Mouse (Mus musculus) limb, embryonic 13.5 days (tissue): ENCODE results near the gene H2-M2. TPM values are rescaled to one million over a fixed set of nuclear protein-coding genes. Genes with fewer than 3 reads are reported as not detected.
"Not testable (repeated sequence)": the region's sequence is repeated elsewhere in the genome, so short reads cannot be mapped to it uniquely, and the experiment has no call there.

ENCODE experiments used
- ATAC-seq: fragments of 200-750 bp; cut with Nextera tagmentation; 2 replicates; pipeline ENCODE4 v1.8.0; 2017; ENCODE audit warnings: low read depth, moderate number of reproducible peaks, moderate TSS enrichment; ENCODE audit not compliant: low FRiP score
- H3K27ac ChIP-seq: fragments of 300-500 bp; sonication (generic); 2 replicates; pipeline ENCODE4 v1.5.1; 2015; ENCODE audit warnings: inconsistent platforms, mild to moderate bottlenecking, moderate library complexity
- H3K27me3 ChIP-seq: fragments of 300-500 bp; sonication (generic); 2 replicates; pipeline ENCODE4 v1.6.1; 2015; ENCODE audit warnings: mild to moderate bottlenecking, inconsistent platforms
- H3K36me3 ChIP-seq: fragments of 300-500 bp; sonication (generic); 2 replicates; pipeline ENCODE4 v1.6.1; 2015; ENCODE audit warnings: inconsistent platforms, mild to moderate bottlenecking, moderate library complexity
- H3K4me1 ChIP-seq: fragments of 300-500 bp; sonication (generic); 2 replicates; pipeline ENCODE4 v1.6.1; 2015; ENCODE audit warnings: inconsistent platforms
- H3K4me2 ChIP-seq: fragments of 300-500 bp; sonication (generic); replicated peaks from 2 replicates; pipeline ENCODE4 v1.6.1; 2015; ENCODE audit warnings: inconsistent platforms, mild to moderate bottlenecking, moderate library complexity
- H3K4me3 ChIP-seq: fragments of 300-500 bp; sonication (generic); 2 replicates; pipeline ENCODE4 v1.5.1; 2015; ENCODE audit warnings: moderate library complexity, mild to moderate bottlenecking, inconsistent platforms
- H3K9ac ChIP-seq: fragments of 300-500 bp; sonication (generic); 2 replicates; pipeline ENCODE4 v1.6.1; 2015; ENCODE audit warnings: mild to moderate bottlenecking, inconsistent platforms
- H3K9me3 ChIP-seq: fragments of 300-500 bp; sonication (generic); 2 replicates; pipeline ENCODE4 v1.6.1; 2016; ENCODE audit warnings: inconsistent platforms
- WGBS: fragments of 180-500 bp; shearing (Covaris S2); methylation state at CpG from one replicate; pipeline ENCODE4 v1.1.7; 2015; 5-methylcytosine and 5-hydroxymethylcytosine counted together
- polyA plus RNA-seq: library from polyadenylated mRNA; unstranded; fragments of >200 nt; fragmentation: Nextera tagmentation; extraction: Ambion mirVana; gene quantifications from 2 replicates; pipeline ENCODE4 v1.2.1, GENCODE M21; 2015

The H2-M2 gene
- not detected in 2 replicates for polyA plus RNA-seq

- 67% methylated on average over 2 of the region's 2 CpGs for WGBS
- no peak for ATAC-seq
- H3K9me3 ChIP-seq: peaks cover 3% of the 10 kb centered on the region; the same call in 1 of the 2 replicates
Observed at GRCm38 (mm10) chr17:37483452-37483851, at the start of gene H2-M2. Gene H2-M2, minus strand, starts transcription at chr17:37483552.

DNA sequence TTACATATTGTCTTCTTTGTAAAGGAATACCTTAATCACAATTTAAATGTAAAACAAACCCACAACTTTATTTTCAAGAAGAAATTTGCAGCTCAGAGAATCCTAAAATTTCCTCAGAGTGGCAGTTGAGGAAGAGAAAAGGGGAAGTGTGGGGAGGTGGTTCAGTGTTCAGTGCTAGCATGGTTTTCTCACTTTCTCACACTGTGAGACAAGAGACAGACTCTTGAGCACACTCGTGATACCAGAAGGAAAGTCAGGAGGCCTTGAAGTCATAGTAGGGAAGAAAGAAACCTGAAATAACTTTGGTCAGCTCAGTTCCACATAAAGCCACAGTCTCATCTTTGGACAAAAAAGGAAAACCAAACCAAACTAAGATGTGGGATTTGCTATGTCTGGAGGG is 42.1 kb upstream of the H2-M2 start:
- H3K4me1 ChIP-seq, H3K27ac ChIP-seq, H3K27me3 ChIP-seq, H3K9ac ChIP-seq, H3K4me3 ChIP-seq, H3K4me2 ChIP-seq, ATAC-seq, H3K9me3 ChIP-seq, H3K36me3 ChIP-seq: not testable (repeated sequence)
- WGBS: 76% methylated on average over 1 of the region's 1 CpGs

More at GRCm38 (mm10) chr17:37483452-37483851, at the start of gene H2-M2:
- H3K36me3 ChIP-seq: no peaks in the 10 kb centered on the region
- H3K27me3 ChIP-seq: no peaks in the 10 kb centered on the region
- no peak within 1 kb of the TSS for H3K4me2 ChIP-seq
- no peak within 1 kb of the TSS for H3K4me3 ChIP-seq
- H3K9ac ChIP-seq: no peak within 1 kb of the TSS
- H3K4me1 ChIP-seq: no peaks in the 10 kb centered on the region
- H3K27ac ChIP-seq: no peak within 1 kb of the TSS

DNA sequence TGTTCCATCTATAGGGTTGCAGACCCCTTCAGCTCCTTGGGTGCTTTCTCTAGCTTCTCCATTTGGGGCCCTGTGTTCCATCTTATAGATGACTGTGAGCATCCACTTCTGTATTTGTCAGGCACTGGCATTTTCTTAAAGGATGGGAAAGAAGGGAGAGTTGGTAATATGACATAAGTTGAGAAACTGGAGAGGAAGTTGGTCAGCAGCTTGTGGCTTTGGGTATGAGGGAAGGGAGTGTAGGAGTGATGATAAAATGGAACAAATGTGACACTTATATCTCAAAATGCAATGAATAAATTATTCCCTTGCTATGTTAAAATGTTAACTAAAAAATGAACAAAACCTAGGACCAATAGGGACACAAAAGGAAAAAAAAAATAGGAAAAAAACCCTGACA is 41.3 kb upstream of the H2-M2 start:
- not testable (repeated sequence) for H3K9me3 ChIP-seq, H3K9ac ChIP-seq, ATAC-seq

DNA sequence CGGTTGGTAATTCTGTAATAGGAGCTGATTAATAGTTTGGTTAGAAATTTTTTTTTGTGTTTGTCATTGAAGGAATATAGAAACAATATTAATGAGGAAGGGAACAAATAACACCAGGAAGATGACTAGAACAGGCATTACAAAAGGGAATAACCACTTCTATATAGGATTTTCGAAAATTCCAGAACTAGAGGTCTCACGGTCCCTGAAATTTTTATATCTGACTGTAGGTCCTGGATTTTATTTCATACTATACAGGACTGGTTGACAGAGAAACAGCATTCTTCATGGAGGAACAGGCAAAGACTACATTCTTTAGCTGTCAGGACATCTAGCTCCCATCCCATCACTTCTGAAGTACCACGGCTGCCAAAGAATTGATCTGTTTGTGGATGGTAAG is 24.4 kb upstream of the H2-M2 start, which contains the start of gene Olfr111:
Olfr111 (plus strand) TSS at position 301 of the 400 bp plus-strand sequence.
- Histone ChIP-seq H3K36me3 (no peaks in the 10 kb centered on the region), H3K27ac (no peak within 1 kb of the TSS), H3K9me3 (no peaks in the 10 kb centered on the region), H3K27me3 (no peaks in the 10 kb centered on the region), H3K4me3 (no peak within 1 kb of the TSS), H3K9ac (no peak within 1 kb of the TSS), H3K4me2 (no peak within 1 kb of the TSS), H3K4me1 (no peaks in the 10 kb centered on the region)
- no peak for ATAC-seq
- 90% methylated on average over 4 of the region's 4 CpGs for WGBS

More for the DNA sequence above, 41.3 kb upstream of the H2-M2 start:
- not testable (repeated sequence) for H3K36me3 ChIP-seq, H3K4me1 ChIP-seq, H3K4me2 ChIP-seq, H3K27me3 ChIP-seq, H3K27ac ChIP-seq, H3K4me3 ChIP-seq

DNA sequence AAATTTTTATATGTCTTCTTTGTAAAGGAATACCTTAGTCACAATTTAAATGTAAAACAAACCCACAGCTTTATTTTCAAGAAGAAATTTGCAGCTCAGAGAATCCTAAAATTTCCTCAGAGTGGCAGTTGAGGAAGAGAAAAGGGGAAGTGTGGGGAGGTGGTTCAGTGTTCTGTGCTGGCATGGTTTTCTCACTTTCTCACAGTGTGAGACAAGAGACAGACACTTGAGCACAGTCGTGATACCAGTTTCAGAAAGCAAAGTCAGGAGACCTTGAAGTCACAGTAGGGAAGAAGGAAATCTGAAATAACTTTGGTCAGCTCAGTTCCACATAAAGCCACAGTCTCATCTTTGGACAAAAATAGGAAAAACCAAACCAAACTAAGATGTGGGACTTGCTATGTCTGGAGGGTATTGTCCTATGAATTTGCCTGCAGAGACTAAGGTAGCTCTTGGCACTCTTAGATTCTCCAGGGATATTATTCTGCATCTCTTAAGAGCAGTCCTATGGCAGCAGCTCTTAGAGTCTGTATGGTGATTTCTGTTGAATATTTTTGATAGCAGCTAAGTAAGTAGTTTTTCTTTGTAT is 8.7 kb upstream of the H2-M2 start, which contains the start of gene Olfr110:
Olfr110 (plus strand) TSS at position 539 of the 589 bp plus-strand sequence.
- H3K27me3 ChIP-seq: no peaks in the 10 kb centered on the region
- no peak within 1 kb of the TSS for H3K4me2 ChIP-seq
- H3K4me1 ChIP-seq: no peaks in the 10 kb centered on the region
- WGBS: 57% methylated on average over 1 of the region's 1 CpGs
- no peak within 1 kb of the TSS for H3K27ac ChIP-seq
- no peaks in the 10 kb centered on the region for H3K36me3 ChIP-seq
- H3K4me3 ChIP-seq: no peak within 1 kb of the TSS
- no peak within 1 kb of the TSS for H3K9ac ChIP-seq
- no peak for ATAC-seq
- no peaks in the 10 kb centered on the region for H3K9me3 ChIP-seq

- WGBS: 89% methylated on average over 1 of the region's 1 CpGs
- ATAC-seq: no peak
- no peak within 1 kb of the TSS for H3K9ac ChIP-seq
- no peaks in the 10 kb centered on the region for H3K9me3 ChIP-seq
- H3K4me3 ChIP-seq: no peak within 1 kb of the TSS
- no peaks in the 10 kb centered on the region for H3K27me3 ChIP-seq
- H3K4me1 ChIP-seq: no peaks in the 10 kb centered on the region
- H3K36me3 ChIP-seq: no peaks in the 10 kb centered on the region
- no peak within 1 kb of the TSS for H3K27ac ChIP-seq
- no peak within 1 kb of the TSS for H3K4me2 ChIP-seq
Observed at GRCm38 (mm10) chr17:37458616-37459015, 24.7 kb downstream of the H2-M2 start, which contains the start of gene Olfr109. Gene Olfr109, plus strand, starts transcription at chr17:37458916.

DNA sequence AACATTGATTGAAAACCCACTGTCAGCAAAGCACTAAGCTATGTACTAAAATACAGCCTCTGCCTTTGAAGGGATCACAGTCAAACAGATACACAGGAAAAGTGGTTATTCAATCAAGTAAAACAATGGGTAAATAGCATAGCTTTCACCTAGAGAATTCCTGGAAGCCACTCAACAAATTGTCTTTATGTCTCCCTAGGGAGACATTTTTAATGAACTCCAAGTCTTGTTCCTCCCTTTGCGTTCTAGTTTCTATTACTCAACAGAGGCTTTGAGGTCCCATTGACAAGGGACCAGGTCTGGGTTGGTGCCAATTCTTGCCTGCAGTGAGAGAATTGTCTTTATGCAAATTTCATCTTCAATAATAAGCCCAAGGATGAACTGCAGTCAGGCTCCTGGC is 38.2 kb downstream of the H2-M2 start, which contains the start of gene Olfr108:
Olfr108 (plus strand) TSS at position 301 of the 400 bp plus-strand sequence.
- 82% methylated on average over 1 of the region's 1 CpGs for WGBS

More for the DNA sequence above, 38.2 kb downstream of the H2-M2 start, which contains the start of gene Olfr108:
- no peaks in the 10 kb centered on the region for H3K36me3 ChIP-seq
- H3K9me3 ChIP-seq: no peaks in the 10 kb centered on the region; the same call in 1 of the 2 replicates
- H3K27ac ChIP-seq: no peak within 1 kb of the TSS
- H3K4me2 ChIP-seq: no peak within 1 kb of the TSS
- no peaks in the 10 kb centered on the region for H3K27me3 ChIP-seq
- H3K9ac ChIP-seq: no peak within 1 kb of the TSS
- no peaks in the 10 kb centered on the region for H3K4me1 ChIP-seq
- ATAC-seq: no peak
- H3K4me3 ChIP-seq: no peak within 1 kb of the TSS

Other genes starting within 250 kb of the H2-M2 start
- gene Olfr97, start 246.2 kb downstream of the H2-M2 start, polyA plus RNA-seq: not detected in 2 replicates
- not detected in 2 replicates for gene Olfr98, start 219.8 kb downstream of the H2-M2 start, polyA plus RNA-seq
- 1.8 and 2.0 TPM in 2 replicates for gene H2-M3, start 213.3 kb downstream of the H2-M2 start, polyA plus RNA-seq
- gene Olfr99, start 200.1 kb downstream of the H2-M2 start, polyA plus RNA-seq: not detected in 2 replicates
- not detected in 2 replicates for gene Olfr101, start 179.2 kb downstream of the H2-M2 start, polyA plus RNA-seq
- not detected in 2 replicates for gene Olfr102, start 166.5 kb downstream of the H2-M2 start, polyA plus RNA-seq
- not detected in 2 replicates for gene Olfr103, start 143.9 kb downstream of the H2-M2 start, polyA plus RNA-seq
- not detected in 2 replicates for gene Olfr104-ps, start 124.0 kb downstream of the H2-M2 start, polyA plus RNA-seq
- not detected in 2 replicates for gene Olfr105-ps, start 104.5 kb downstream of the H2-M2 start, polyA plus RNA-seq
- not detected in 2 replicates for gene Olfr106-ps, start 93.2 kb downstream of the H2-M2 start, polyA plus RNA-seq
- gene Olfr107, start 84.3 kb downstream of the H2-M2 start, polyA plus RNA-seq: 0.04 TPM in 1 of 2 replicates, not detected in the other
- not detected in 2 replicates for gene Olfr108, start 38.1 kb downstream of the H2-M2 start, polyA plus RNA-seq
- gene Olfr109, start 24.6 kb downstream of the H2-M2 start, polyA plus RNA-seq: not detected in 2 replicates
- not detected in 2 replicates for gene Olfr110, start 8.9 kb upstream of the H2-M2 start, polyA plus RNA-seq
- not detected in 2 replicates for gene Olfr111, start 24.5 kb upstream of the H2-M2 start, polyA plus RNA-seq
- gene Olfr112, start 85.9 kb upstream of the H2-M2 start, polyA plus RNA-seq: not detected in 2 replicates
- gene Olfr113, start 94.1 kb upstream of the H2-M2 start, polyA plus RNA-seq: not detected in 2 replicates
- not detected in 2 replicates for gene Olfr114, start 109.2 kb upstream of the H2-M2 start, polyA plus RNA-seq
- not detected in 2 replicates for gene Olfr115, start 143.6 kb upstream of the H2-M2 start, polyA plus RNA-seq
- not detected in 2 replicates for gene Olfr116, start 143.6 kb upstream of the H2-M2 start, polyA plus RNA-seq
- gene Olfr117, start 180.2 kb upstream of the H2-M2 start, polyA plus RNA-seq: not detected in 2 replicates
- not detected in 2 replicates for gene Olfr118, start 183.4 kb upstream of the H2-M2 start, polyA plus RNA-seq
- gene Olfr119, start 213.0 kb upstream of the H2-M2 start, polyA plus RNA-seq: not detected in 2 replicates
- not detected in 2 replicates for gene Olfr120, start 238.3 kb upstream of the H2-M2 start, polyA plus RNA-seq